Mouse (Mus musculus) hindbrain, embryonic 12.5 days (tissue): ENCODE measurements at regions not wholly inside any gene's neighbourhood (a gene's known extent, or its start where the extent isn't known, plus 50 kb on each side); places are given as distances from the start of the nearest gene placed in this dataset.

Source experiments
- ATAC-seq: fragments of 200-750 bp; cut with Nextera tagmentation; 2 replicates; pipeline ENCODE4 v1.8.0; 2017; ENCODE audit warnings: moderate TSS enrichment; ENCODE audit not compliant: low FRiP score
- H3K27ac ChIP-seq: fragments of 300-500 bp; sonication (generic); 2 replicates; pipeline ENCODE4 v1.5.1; 2016; ENCODE audit warnings: mild to moderate bottlenecking
- H3K27me3 ChIP-seq: fragments of 300-500 bp; sonication (generic); 2 replicates; pipeline ENCODE4 v1.6.1; 2016; ENCODE audit warnings: mild to moderate bottlenecking
- H3K36me3 ChIP-seq: fragments of 300-500 bp; sonication (generic); 2 replicates; pipeline ENCODE4 v1.6.1; 2016; ENCODE audit warnings: mild to moderate bottlenecking
- H3K4me1 ChIP-seq: fragments of 300-500 bp; sonication (generic); 2 replicates; pipeline ENCODE4 v1.6.1; 2016
- H3K4me2 ChIP-seq: fragments of 300-500 bp; sonication (generic); replicated peaks from 2 replicates; pipeline ENCODE4 v1.6.1; 2016; ENCODE audit warnings: mild to moderate bottlenecking
- H3K4me3 ChIP-seq: fragments of 300-500 bp; sonication (generic); 2 replicates; pipeline ENCODE4 v1.5.1; 2016; ENCODE audit warnings: mild to moderate bottlenecking
- H3K9ac ChIP-seq: fragments of 300-500 bp; sonication (generic); 2 replicates; pipeline ENCODE4 v1.6.1; 2016; ENCODE audit warnings: mild to moderate bottlenecking, moderate library complexity
- H3K9me3 ChIP-seq: fragments of 300-500 bp; sonication (generic); replicated peaks from 2 replicates; pipeline ENCODE4 v1.6.1; 2016; ENCODE audit warnings: mild to moderate bottlenecking
- WGBS: fragments of 180-500 bp; shearing (Covaris S2); methylation state at CpG from one replicate; pipeline ENCODE4 v1.1.7; 2016; 5-methylcytosine and 5-hydroxymethylcytosine counted together

DNA sequence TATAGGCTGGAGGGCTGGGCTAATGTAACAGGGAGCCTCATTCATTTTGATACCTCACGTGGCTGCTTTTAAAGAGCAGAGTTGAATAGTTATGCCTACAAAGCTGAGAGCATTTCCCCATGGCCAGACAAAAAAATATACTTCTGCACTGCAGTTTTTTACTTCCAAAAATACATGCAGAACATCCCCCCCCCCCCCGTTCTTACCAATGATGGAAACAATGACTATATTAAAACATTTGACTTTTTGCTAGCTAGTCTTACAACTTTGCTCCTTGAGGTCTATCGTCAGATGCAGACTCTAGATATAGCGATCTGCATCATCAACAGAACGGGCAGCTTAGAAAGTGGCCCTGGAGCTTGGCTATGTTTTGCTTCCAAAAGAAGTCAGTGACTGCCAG, 692.4 kb downstream of the Stpg2 start:
- no peak for ATAC-seq
- Histone ChIP-seq H3K9ac (no peak overlapping the region), H3K9me3 (peaks cover 6% of the 10 kb centered on the region; the same call in 1 of the 2 replicates), H3K4me1 (peaks cover 6% of the 10 kb centered on the region), H3K27ac (no peak overlapping the region), H3K36me3 (no peaks in the 10 kb centered on the region), H3K4me3 (no peak overlapping the region), H3K4me2 (no peak overlapping the region), H3K27me3 (no peaks in the 10 kb centered on the region)
- WGBS, result 80% methylated on average over 5 of the region's 5 CpGs

DNA sequence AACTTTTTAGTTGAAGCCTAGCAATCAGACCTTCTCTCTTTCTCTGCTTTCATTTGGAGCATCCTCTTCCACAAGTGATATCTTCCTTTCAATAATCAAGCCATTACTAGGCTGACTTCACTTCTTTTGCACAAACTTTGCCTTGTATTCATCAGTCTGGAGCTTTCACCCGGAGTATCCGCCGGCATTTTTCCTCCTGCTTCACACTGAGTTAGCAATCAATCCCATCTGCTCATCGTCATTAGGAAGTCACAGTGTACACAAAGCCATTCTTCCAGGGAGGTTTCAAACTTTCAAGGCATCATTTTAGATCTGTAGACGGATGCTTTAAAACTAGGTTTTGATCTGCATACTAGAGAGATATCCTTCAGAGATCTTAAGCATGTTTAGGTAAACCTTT, 693.7 kb downstream of the Stpg2 start:
- Histone ChIP-seq H3K9ac (no peak overlapping the region), H3K9me3 (peaks cover 11% of the 10 kb centered on the region; the same call in 1 of the 2 replicates), H3K27me3 (no peaks in the 10 kb centered on the region), H3K4me3 (no peak overlapping the region), H3K27ac (no peak overlapping the region), H3K4me1 (peaks cover 6% of the 10 kb centered on the region), H3K36me3 (no peaks in the 10 kb centered on the region), H3K4me2 (no peak overlapping the region)
- ATAC-seq, result no peak
- WGBS, result 16% methylated on average over 5 of the region's 5 CpGs

DNA sequence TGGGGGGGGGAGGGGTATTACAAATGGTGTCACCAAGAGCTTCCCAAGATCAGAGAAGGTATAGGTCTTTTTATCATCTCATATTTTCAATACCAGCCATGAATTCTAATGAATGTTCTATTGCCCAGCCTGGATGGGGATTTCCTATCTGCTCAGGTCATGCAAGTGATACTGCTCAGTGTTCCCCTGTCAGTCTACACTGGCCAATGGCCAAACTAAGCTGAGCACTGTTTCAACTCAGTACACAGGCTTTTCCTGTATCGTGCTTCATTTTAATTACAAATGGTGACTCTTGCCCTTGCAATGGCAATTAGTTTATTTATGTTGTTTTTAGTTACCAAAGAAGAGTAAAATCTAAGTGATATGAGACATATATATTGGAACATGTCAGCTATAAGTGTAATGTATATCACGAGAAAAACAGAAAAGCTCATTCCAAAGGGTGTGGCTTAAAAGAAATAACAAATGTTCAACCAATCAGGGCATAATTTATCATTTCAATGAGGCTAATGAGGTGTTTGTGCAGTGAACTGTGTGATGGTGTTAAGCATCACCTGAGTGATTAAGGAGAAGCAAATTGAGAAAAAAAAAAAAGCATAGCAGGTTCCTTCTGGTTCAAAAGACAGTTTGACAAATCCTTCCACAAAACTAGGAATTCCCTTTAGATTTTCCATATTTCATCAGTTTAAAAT, 708.3 kb downstream of the Stpg2 start:
- no peaks in the 10 kb centered on the region for H3K27me3 ChIP-seq
- no peaks in the 10 kb centered on the region for H3K4me1 ChIP-seq
- H3K9ac ChIP-seq, result no peak overlapping the region
- no peak overlapping the region for H3K4me2 ChIP-seq
- no peaks in the 10 kb centered on the region for H3K36me3 ChIP-seq
- no peaks in the 10 kb centered on the region for H3K9me3 ChIP-seq
- WGBS, result 64% methylated on average over 2 of the region's 2 CpGs
- no peak overlapping the region for H3K4me3 ChIP-seq
- 0 out of 2 replicates have a peak, but pooled peaks have one; percentile 66 for ATAC-seq
- H3K27ac ChIP-seq, result no peak overlapping the region

DNA sequence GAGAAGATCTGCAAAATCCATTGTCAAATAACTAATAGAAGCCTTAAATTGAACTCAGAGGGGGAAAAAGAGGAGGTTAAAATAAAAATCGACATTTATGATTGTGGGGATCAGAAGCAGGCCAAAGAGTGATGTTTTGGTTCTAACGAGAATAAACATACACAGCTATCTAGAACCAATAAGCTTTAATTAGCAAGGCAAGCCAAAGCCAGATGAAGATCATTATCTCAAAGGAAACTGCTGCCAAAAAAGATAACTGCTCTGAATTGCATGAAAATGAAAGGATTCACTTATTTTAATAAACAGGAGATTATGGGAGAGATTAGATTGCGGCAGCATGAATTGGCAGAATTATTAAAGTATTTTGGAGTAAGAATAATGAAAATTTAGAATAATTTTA, 716.8 kb downstream of the Stpg2 start:
- WGBS, result 81% methylated on average over 3 of the region's 3 CpGs
- no peak overlapping the region for H3K9ac ChIP-seq
- H3K36me3 ChIP-seq, result no peaks in the 10 kb centered on the region
- H3K4me2 ChIP-seq, result no peak overlapping the region
- H3K4me1 ChIP-seq, result no peaks in the 10 kb centered on the region
- H3K27me3 ChIP-seq, result no peaks in the 10 kb centered on the region
- no peak overlapping the region for H3K4me3 ChIP-seq
- H3K9me3 ChIP-seq, result no peaks in the 10 kb centered on the region
- H3K27ac ChIP-seq, result no peak overlapping the region
- no peak for ATAC-seq

DNA sequence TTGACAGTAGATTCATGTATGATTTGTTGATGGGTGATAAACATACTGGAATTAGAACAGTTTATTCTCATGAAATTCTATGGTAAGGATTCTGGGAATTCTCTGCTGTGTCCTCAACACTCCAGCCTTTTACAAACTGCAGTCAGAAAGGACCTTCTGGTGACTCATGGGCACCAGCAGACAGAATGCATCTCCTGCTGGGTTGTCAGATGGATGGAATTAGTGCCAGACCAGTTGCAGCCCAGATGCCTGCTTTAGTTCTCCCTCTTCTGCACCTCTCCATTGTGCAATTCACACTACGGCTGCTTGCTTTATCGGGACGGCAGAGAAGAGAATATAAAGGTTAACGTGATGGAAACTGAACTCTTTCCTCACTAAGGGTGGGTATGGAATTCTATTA, 727.5 kb downstream of the Stpg2 start:
- no peak for ATAC-seq
- H3K9ac ChIP-seq, result no peak overlapping the region
- H3K27ac ChIP-seq, result no peak overlapping the region
- H3K4me3 ChIP-seq, result no peak overlapping the region
- peaks cover 3% of the 10 kb centered on the region; the same call in 1 of the 2 replicates for H3K4me1 ChIP-seq
- H3K36me3 ChIP-seq, result no peaks in the 10 kb centered on the region
- no peaks in the 10 kb centered on the region for H3K9me3 ChIP-seq
- H3K4me2 ChIP-seq, result no peak overlapping the region
- 25% methylated on average over 4 of the region's 4 CpGs for WGBS
- H3K27me3 ChIP-seq, result no peaks in the 10 kb centered on the region

DNA sequence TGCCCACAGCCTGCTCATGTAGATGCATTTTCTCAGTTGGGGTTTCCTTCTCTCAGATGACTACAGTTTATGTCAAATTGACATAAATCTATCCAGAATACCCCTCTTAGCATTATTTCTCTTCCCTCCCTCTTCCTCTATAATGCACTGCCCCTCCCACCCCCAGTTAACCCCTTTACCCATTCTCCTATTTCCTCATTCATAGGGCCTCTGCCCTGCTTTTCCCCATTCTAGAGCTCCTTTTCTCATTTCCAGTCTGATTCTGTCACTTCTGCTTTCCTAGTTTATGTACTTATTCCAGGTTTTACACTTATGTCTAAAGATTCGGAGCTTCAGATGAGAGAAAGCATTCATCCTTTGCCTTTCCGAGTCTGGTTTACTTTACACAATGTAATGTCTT, 740.7 kb downstream of the Stpg2 start:
- Histone ChIP-seq H3K9me3 (no peaks in the 10 kb centered on the region), H3K36me3 (no peaks in the 10 kb centered on the region), H3K4me2 (no peak overlapping the region), H3K27ac (no peak overlapping the region), H3K27me3 (no peaks in the 10 kb centered on the region), H3K4me1 (no peaks in the 10 kb centered on the region), H3K4me3 (no peak overlapping the region), H3K9ac (no peak overlapping the region)
- ATAC-seq, result no peak
- WGBS, result 93% methylated on average over 2 of the region's 2 CpGs

DNA sequence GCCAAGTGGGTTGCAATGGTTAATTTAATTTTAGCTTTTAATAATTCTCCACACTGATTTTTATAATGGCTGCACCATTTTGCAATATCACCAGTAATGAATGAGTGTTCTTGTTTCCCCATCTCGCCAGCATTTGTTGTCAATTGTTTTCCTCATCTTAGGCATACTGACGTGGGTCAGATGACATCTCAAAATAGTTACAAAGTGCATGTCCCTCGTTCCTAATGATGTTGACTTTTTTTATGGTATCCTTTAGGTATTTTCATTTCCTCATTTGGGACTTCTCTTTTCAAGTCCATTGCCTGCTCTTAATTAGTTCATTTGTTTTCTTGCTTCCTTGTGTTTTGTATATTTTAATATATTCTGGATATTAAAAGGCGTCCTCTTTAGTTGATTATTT, 741.8 kb downstream of the Stpg2 start:
- H3K4me3 ChIP-seq, result no peak overlapping the region
- H3K4me2 ChIP-seq, result no peak overlapping the region
- WGBS, result 91% methylated on average over 4 of the region's 4 CpGs
- H3K4me1 ChIP-seq, result no peaks in the 10 kb centered on the region
- H3K9me3 ChIP-seq, result no peaks in the 10 kb centered on the region
- H3K27ac ChIP-seq, result no peak overlapping the region
- H3K9ac ChIP-seq, result no peak overlapping the region
- H3K27me3 ChIP-seq, result no peaks in the 10 kb centered on the region
- H3K36me3 ChIP-seq, result no peaks in the 10 kb centered on the region
- no peak for ATAC-seq

DNA sequence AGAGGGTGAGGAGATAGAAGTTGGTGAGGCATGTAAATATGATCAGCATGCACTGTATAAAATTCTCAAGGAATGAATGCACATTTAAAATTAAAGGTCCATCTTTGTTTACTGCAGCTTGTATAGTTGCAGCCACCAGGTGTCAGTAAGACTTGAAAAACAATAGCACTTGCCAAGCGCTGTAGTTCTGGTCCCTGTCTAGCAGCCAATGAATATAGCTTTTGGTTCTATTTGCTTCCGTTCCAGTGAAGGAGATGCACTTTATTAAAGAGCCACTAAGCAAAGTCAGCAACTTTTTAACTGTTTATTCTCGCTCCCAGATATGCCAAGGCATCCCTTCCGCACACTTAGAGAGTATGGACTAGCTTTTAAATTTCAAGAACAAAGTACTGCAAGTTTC, 743.6 kb downstream of the Stpg2 start:
- Histone ChIP-seq H3K27me3 (no peaks in the 10 kb centered on the region), H3K36me3 (no peaks in the 10 kb centered on the region), H3K9ac (no peak overlapping the region), H3K27ac (no peak overlapping the region), H3K4me1 (no peaks in the 10 kb centered on the region), H3K4me2 (no peak overlapping the region), H3K4me3 (no peak overlapping the region), H3K9me3 (no peaks in the 10 kb centered on the region)
- no peak for ATAC-seq
- WGBS, result 72% methylated on average over 4 of the region's 4 CpGs

DNA sequence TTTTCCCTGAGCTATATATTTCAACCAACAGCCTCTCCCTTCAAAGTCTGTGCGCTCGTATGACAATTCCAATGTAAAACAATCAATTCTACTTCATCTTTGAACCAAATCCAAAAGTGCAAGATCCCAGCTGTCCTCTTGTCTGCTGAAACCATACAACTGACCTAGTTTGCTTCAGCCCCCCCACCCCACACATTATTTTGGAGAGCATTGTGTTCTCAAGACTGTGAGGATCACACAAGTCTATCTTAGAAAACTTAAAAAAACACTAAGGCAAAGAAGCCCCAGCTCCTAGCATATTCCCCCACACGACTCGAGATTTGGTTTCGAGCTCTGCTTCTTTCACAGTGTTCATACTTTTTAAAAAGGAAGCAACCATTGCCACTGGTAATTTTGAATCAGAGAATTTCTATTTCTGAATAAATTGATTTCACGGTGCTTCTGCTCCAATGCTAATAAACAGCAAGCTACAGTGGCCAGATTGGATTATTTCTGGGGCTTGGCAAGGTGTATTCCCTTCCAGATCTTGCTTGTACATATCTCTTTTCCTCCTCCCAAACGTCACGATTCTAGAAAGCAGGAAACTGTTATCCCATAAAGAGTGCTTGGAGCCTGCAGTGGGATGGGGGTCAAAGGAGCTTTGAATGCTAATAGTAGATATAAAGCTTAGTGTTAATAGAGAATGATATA, 744.7 kb downstream of the Stpg2 start:
- 92% methylated on average over 8 of the region's 8 CpGs for WGBS
- ATAC-seq, result no peak
- no peak overlapping the region for H3K9ac ChIP-seq
- H3K27me3 ChIP-seq, result no peaks in the 10 kb centered on the region
- no peaks in the 10 kb centered on the region for H3K36me3 ChIP-seq
- H3K9me3 ChIP-seq, result no peaks in the 10 kb centered on the region
- H3K4me2 ChIP-seq, result no peak overlapping the region
- no peak overlapping the region for H3K4me3 ChIP-seq
- H3K4me1 ChIP-seq, result no peaks in the 10 kb centered on the region
- H3K27ac ChIP-seq, result no peak overlapping the region

DNA sequence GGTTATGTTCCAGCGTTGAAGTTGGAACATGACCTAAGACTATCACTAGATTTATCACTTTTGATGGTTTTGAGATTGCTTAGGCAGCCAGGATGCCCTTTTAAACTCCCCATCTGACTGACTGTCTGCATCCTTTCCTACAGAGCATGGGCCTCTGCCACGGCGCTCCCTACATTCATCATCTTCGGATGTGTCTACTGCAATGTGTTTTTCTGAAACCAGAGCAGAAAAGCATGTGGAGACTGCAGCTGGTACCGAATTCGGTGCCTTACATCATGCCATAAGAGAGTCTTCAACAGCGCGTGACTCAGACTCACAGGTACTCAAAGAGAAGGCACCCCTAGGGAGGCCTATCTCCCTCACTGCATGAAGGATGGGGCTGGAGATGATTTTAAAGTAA, 746.0 kb downstream of the Stpg2 start:
- WGBS, result 88% methylated on average over 8 of the region's 8 CpGs
- ATAC-seq, result no peak

DNA sequence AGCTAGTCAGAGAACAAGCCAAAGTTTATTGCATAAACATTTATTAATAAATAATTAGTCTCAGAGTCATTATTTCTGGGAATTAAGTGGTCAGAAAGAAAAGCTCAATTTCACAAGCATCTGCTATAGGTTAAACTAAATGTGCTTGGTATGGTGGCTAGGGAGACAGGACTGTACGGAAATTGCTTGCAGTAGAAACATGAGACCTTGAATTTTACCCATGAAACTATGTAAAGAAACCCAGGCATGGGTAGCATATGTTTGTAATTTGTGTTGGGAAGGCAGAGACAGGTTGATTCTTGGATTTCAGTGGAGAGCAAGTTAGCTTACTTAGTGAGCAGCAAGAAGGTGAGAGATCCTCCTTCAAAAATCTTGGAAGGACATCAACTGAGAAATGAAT, 772.7 kb downstream of the Stpg2 start:
- WGBS, result 70% methylated on average over 1 of the region's 1 CpGs
- Histone ChIP-seq H3K4me2 (no peak overlapping the region), H3K4me3 (no peak overlapping the region), H3K4me1 (no peaks in the 10 kb centered on the region), H3K27me3 (no peaks in the 10 kb centered on the region), H3K27ac (no peak overlapping the region), H3K9me3 (no peaks in the 10 kb centered on the region), H3K9ac (no peak overlapping the region), H3K36me3 (no peaks in the 10 kb centered on the region)
- no peak for ATAC-seq

More for the DNA sequence above, 746.0 kb downstream of the Stpg2 start:
- no peaks in the 10 kb centered on the region for H3K4me1 ChIP-seq
- H3K27me3 ChIP-seq, result no peaks in the 10 kb centered on the region
- H3K27ac ChIP-seq, result no peak overlapping the region
- H3K9ac ChIP-seq, result no peak overlapping the region
- no peak overlapping the region for H3K4me3 ChIP-seq
- H3K9me3 ChIP-seq, result no peaks in the 10 kb centered on the region
- no peak overlapping the region for H3K4me2 ChIP-seq
- no peaks in the 10 kb centered on the region for H3K36me3 ChIP-seq

DNA sequence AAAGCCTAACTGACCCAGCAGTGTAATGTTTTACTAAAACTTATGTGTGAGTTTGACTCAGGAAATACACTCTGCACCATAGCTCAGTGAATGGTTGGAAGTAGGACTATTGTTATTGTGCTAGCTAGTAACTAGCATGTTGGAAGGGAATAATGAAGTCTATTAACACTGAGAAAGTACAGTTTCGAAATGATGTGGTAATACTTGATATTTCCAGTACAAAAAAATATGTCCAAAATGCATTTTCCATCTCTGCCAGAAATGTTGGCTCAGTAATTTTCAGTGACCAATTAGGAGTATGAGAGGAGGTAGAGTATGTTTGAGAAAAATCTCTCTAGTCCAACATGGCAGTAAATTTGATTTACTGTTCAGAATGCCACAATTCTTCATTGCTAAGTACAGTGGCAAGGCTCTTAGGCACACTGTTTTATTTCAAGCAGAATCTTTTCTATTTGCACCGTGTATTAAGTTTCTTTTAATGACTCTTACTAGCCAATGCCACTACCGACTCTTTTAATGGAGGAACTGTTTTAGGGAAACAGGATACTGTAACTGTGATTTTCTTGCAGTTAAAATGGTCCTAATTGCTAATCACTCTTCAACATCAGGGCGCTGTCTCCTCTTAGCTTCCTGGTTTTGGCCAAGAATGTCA, 780.5 kb downstream of the Stpg2 start:
- Histone ChIP-seq H3K27me3 (no peaks in the 10 kb centered on the region), H3K4me1 (no peaks in the 10 kb centered on the region), H3K9me3 (no peaks in the 10 kb centered on the region), H3K9ac (no peak overlapping the region), H3K36me3 (no peaks in the 10 kb centered on the region), H3K27ac (no peak overlapping the region), H3K4me3 (no peak overlapping the region), H3K4me2 (no peak overlapping the region)
- WGBS, result 84% methylated on average over 4 of the region's 4 CpGs
- no peak for ATAC-seq

DNA sequence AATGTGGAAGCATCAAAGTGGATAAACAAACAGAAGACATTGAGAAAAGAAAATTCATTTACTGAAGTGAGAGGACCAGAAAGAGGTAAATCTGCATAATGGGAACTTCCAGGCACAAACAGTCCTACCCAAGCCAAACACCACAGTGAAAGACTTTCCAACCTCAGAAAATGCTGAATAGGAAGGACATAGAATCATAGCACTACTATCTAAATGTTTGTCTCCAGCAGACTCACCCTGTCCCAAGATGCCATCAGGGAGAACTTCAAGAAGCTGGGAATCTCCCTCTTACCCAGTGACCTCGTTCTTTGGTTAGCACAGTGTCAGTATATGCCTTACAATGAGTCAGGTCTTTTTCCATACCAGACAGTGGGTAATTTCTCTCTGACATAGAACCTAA, 783.4 kb downstream of the Stpg2 start:
- Histone ChIP-seq H3K27me3 (no peaks in the 10 kb centered on the region), H3K4me3 (no peak overlapping the region), H3K4me1 (no peaks in the 10 kb centered on the region), H3K9ac (no peak overlapping the region), H3K27ac (no peak overlapping the region), H3K36me3 (no peaks in the 10 kb centered on the region), H3K9me3 (no peaks in the 10 kb centered on the region), H3K4me2 (no peak overlapping the region)
- 73% methylated on average over 1 of the region's 1 CpGs for WGBS
- no peak for ATAC-seq
